Mouse (Mus musculus) ZHBTc4 (cell line): ENCODE data around the gene Rhbdd3.
A peak's percentile ranks its signal among the peaks of the same experiment; 100 is the strongest.

Experiments
- DNase-seq: peaks from one replicate; pipeline ENCODE4 v3.0.0-alpha.2; 2011; ENCODE audit warnings: low read depth, low spot score

Rhbdd3 gene

GRCm38 (mm10) chr11:5098736-5099542, at the start of gene Rhbdd3, which contains the start of gene Ewsr1:
Rhbdd3 (plus strand) TSS chr11:5098926.
Ewsr1 (minus strand) TSS chr11:5099266.
- peak; percentile 97 for DNase-seq

GRCm38 (mm10) chr11:5051629-5052028, 47.1 kb upstream of the Rhbdd3 start:
- no peak for DNase-seq

- peak; percentile 81 for DNase-seq
These were observed 46.4 kb upstream of the Rhbdd3 start for GRCm38 (mm10) chr11:5052200-5052854.

- no peak for DNase-seq
These were observed 44.6 kb upstream of the Rhbdd3 start for GRCm38 (mm10) chr11:5054151-5054550.

GRCm38 (mm10) chr11:5054874-5055273, 43.9 kb upstream of the Rhbdd3 start:
- DNase-seq: no peak

GRCm38 (mm10) chr11:5055945-5056938, 42.5 kb upstream of the Rhbdd3 start:
- DNase-seq: no peak

GRCm38 (mm10) chr11:5057064-5057463, 41.7 kb upstream of the Rhbdd3 start:
- no peak for DNase-seq

GRCm38 (mm10) chr11:5057541-5057855, 41.2 kb upstream of the Rhbdd3 start:
- DNase-seq: no peak

GRCm38 (mm10) chr11:5057856-5058641, 40.7 kb upstream of the Rhbdd3 start, which contains the start of gene Rasl10a:
Rasl10a (plus strand) TSS chr11:5058128.
- no peak for DNase-seq

- no peak for DNase-seq
These were observed 39.9 kb upstream of the Rhbdd3 start for GRCm38 (mm10) chr11:5058783-5059182.

GRCm38 (mm10) chr11:5059230-5059629, 39.5 kb upstream of the Rhbdd3 start:
- no peak for DNase-seq

- peak; percentile 88 for DNase-seq
These were observed 39.0 kb upstream of the Rhbdd3 start for GRCm38 (mm10) chr11:5059704-5060156.

GRCm38 (mm10) chr11:5060756-5061412, 37.8 kb upstream of the Rhbdd3 start:
- DNase-seq: no peak

- DNase-seq: peak; percentile 95
These were observed 37.1 kb upstream of the Rhbdd3 start for GRCm38 (mm10) chr11:5061413-5062139.

GRCm38 (mm10) chr11:5062326-5062725, 36.4 kb upstream of the Rhbdd3 start:
- no peak for DNase-seq

- no peak for DNase-seq
These were observed 35.7 kb upstream of the Rhbdd3 start for GRCm38 (mm10) chr11:5062860-5063505.

GRCm38 (mm10) chr11:5063561-5064281, 35.0 kb upstream of the Rhbdd3 start:
- DNase-seq: no peak

- DNase-seq: peak; percentile 75
These were observed 34.3 kb upstream of the Rhbdd3 start for GRCm38 (mm10) chr11:5064282-5065055.
